Mouse (Mus musculus) brain, embryonic 18.5 days (tissue): ENCODE data around the gene Dag1.
"Not testable (repeated sequence)": the region's sequence is repeated elsewhere in the genome, so short reads cannot be mapped to it uniquely, and the experiment has no call there.

Source experiments
- DNase-seq: peaks from one replicate; pipeline ENCODE4 v3.0.0-alpha.2; 2012; ENCODE audit warnings: low read depth, low spot score

Dag1 gene

DNA sequence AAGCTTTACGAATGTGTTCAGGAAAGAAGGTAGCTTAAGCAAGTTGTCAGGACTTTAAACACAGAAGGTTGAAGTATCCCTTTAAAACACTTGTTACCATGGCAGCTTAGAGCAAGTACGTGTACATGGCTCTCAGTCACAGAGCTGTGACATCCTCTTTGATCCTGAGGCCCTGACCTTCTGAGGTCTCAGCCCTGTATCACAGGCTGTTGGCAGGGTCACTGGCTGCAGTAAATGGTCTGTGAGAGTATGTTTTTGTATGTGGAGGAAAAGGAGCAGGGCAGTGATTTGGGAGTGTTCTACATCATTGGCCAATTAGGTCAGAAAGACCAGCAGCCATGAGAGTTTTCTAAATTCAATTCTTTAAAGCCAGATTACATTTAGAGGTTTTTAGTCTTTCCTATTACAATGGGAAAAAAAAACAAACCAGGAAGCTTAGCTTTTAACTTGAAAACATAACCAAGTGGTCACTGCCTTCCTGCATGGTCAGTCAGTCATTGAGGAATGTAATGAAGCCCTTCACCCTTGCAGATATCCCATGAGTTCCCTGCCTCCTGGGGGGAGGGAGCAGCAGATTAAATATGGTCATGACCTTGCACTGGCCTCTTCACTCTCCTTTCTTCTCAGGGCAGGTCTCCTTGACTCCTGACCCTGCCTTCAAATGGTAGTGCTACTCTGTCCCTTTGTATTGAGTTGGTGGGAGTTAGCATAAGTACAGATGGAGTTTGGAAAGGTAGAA, 35.7 kb downstream of the Dag1 start:
- no peak for DNase-seq

DNA sequence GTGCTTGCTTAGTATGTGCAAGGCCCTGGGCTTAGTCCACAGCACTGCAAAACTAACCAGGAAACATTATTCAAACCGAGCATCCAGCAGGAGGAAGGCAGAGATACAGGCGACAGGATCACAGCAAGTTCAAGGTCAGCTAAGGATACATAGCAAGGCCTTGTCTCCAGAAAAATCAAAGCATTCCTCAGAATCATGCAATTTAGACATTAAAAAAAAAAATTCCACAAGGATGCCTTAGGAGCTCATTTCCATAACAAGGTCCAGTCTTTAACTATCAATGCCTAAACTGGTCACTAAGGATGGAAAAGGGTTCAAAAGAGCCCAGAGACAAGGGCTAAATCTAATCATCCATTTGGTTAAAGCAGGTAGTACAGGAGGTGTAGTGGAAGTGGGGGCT, 38.6 kb downstream of the Dag1 start:
- no peak for DNase-seq

DNA sequence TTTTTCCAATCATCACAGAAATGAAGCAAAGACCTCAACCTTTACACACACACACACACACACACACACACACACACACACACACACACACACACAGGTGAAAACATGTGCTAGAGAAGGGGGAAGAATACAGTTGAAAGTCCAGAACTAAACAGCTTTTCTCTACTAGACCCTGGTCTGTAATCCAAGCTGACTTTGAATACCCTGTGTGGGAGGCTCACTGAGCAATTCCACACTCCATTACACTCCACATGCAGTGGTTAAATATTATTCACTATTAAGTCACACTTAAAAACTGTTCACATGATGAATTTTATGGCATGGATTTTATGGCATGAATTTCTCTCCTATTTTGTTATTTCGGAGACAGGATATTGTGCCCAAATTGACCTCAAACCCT, 40.1 kb downstream of the Dag1 start:
- no peak for DNase-seq

DNA sequence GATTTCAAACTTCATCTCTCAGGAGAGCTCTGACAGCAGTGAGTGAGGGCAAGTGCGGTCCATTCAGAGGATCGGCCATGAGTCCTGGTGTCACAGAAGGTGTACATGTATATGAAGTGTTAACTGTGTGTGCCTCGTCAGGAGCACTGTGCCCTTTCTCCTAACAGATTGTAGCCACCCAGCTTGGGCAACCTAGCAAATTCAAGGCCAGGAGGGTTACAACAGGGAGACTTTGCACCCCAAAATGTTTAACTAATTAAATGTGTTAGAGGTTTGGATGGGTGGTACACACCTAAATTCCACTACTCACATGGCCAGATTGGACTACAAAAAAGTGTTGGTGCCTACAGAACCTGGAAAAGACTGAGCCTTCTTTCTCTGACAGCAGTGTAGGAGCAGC, 42.2 kb downstream of the Dag1 start:
- no peak for DNase-seq

DNA sequence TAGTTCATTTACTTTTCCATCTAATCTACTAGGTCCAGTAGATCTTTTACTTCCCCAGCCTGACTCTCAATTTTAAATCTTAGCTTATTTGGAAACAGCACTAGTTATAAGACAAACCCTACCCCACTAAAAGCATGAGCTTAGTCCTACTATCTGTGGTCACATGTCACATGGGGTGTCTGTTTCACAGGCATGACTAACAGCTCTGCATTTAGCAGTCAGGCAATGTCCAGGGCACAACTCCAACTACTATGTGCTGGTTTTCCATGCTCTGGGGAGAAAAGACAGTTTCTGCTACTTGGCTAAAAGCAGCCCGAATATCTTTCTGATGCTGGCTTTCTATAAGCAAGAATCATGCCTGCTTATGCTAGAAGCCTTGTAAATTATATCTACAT, 43.4 kb downstream of the Dag1 start:
- DNase-seq: no peak

DNA sequence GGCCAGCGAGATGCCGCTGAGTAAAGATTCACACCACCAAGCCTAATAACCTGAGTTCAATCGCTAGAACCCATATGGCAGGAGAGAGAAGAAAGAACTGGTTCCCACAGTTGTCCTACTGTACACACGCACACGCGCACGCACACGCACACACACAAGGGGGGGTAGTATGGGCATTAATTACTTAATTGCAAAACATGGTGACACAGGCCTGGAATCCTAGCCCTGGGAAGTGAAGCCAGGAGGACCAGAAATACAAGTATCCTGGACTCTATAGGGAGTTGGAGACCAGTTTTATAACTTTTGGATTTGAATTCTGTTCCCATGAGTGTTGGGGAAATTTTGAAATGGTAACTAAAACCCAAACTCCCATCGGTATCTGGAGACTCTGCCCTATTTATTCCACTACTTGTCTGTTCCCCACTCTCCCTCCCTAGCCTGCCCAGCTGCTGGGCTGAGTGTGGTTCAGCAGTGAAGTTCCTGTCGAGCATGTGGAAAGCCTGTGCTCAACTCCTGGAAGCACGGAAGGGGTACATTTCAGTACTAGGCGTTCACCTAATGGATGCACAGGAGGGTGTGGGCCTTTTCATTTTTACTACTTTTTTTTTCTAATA, 43.9 kb downstream of the Dag1 start:
- no peak for DNase-seq

DNA sequence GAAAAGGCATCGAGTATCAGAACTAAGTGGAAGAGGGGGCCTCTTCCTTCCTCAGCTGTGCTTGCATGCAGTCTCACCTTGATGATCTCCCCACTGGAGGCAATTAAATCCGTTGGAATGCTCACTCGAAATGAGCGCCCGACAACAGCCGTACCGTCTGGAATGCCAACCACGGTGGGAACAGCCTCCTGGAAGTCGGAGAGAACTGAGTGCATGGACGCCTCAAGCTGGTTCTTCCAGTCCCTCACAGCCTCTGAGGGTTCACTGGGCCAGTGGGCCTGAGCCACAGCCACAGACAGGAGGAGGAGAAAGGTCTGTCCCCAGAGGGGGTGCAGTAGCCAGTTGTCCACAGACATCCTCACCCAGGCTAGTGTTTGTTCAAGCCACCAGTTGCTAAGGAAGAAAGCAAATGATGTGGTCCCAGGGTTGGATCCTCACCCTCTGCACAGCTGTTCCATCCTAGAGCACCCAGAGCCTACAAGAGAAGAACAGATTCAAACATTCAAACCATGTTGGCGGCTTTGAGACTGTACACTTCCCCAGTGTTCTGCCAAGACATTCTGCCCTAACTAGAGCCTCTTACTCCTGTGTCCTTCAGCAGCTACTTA, 45.7 kb downstream of the Dag1 start:
- no peak for DNase-seq

DNA sequence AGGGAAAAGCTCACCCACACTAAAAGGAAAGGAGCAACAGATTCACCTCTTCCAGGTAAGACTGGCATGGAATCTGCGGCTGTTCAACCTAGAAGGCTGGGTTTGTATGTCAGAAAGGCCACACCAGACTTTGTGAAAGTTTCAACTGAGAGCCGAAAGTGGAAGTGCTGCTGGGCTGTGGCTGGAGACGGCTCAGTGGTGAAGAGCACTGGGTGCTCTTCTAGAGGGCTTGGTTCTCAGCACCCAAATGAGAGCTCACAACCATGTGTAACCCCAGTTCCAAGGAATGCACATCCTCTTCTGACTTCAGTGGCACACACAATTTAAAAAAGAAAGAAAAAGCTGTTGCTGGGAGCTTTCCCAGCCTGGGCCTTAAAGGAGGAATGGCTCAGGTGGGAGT, 46.4 kb downstream of the Dag1 start:
- no peak for DNase-seq

DNA sequence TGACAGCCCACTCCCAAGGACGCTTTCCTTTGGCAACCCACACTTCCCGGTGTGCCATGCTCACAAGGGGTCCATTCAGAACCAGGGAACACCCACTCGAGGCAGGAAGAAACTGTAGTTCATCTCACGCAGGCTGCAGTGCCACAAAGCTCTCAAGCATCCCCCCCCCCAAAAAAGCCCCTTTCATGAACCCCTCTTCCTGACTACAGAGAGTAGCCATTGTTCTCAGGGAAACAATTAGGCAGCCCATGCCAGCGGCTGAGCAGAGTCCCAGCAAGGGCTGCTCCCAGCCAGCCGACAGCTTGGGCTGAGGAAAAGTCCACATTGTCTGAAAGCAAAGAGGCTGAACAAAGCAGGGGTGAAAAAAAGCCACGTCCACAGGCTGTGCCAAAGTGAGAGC, 50.7 kb downstream of the Dag1 start:
- no peak for DNase-seq

DNA sequence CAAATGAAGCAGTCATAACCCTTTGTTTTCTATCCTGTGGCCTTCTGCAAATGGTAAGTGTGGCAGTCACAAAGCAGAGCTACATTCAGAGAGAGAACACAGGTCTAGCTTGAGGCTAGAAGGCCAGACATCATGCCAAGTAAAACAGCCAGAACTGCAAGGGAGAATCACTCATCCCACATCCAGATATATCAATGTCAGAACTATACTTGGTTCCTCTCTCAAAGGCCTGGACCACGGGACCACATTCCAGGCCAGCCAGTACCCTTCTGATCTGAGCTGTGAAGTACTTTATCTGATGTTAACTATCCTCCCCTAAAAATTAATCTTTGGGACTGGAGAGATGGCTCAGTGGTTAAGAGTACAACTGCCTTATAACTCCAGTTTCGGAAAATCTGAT, 51.3 kb downstream of the Dag1 start:
- no peak for DNase-seq

DNA sequence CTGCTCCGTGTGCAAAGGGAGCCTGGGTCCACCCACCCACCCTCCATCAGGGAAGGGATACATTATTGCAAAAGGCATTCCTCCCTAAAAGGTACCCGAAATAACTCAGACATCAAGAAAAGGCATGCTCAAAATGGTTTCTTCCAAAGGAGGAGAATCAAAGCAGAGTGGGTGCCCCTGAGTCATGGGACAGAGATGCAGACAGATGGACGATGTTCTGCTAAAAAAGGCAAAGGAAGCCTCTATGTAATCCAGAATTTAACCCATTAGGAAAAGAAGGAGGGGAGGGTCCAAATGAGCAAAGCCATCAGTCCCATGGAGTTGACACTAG, 58.2 kb downstream of the Dag1 start:
- no peak for DNase-seq

DNA sequence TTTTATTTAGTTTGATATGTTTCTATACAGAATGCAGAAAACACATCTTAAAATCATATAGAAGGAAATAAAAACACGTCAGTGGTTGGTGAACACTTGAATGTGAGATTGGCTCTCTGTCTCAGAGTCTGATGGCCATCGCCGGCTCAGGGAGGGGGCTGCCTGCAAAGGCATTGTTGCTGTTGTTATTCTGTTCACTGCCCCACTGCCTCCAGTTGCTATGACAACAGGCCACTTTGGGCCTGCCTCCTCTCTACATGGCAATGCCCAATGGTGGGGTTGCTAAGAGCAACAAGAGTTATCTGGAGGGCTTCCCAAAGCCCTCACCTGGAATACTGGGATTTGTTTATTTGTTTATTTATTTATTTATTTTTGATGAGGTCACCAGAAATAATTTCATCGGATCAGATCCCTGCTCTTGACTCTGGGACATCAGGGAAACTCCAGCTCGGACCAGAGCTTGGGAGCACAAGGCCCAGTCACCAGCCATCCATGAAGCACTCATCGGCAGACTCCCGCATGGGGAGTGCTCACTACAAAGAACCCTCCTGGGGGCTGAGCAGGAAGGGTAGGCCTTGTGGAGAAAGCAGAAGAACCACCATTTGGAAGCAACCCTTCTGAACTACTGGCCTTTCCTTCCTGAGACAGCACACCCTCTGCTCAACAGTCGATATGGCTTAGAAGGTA, 58.7 kb downstream of the Dag1 start:
- peak; percentile 16 for DNase-seq

DNA sequence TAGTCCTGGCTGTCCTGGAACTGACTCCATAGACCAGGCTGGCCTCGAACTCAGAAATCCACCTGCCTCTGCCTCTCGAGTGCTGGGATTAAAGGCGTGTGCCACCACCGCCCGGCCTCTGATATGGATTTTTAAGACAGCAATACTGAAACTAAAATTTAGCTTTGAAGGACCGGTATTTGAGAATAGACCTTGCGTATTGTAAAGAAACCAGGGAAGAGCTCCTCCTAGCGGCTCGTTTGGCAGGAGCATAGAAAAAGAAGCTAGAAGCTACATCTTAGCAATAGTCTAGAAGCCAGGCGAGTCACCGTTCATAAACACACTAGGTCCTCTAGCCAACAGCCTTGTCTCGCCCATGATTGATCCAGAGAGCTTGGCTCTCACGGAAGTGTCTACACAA, 60.7 kb downstream of the Dag1 start:
- DNase-seq: peak; percentile 36

DNA sequence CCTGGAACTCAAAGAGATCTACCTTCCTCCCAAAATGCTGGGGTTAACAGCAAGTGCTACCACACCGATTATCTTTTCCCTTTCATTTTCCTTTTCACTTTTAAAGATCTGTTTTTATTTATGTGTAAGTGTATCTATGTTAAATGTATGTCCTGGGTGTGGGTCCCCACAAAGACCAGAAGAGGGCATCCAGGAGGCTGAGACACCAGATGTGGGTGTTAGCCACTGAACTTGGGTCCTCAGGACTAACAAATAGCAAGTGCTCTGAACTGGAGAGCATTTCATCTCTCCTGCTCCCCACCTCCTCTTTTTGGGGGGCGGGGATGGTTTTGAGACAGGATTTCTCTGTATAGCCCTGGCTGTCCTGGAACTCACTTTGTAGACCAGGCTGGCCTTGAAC, 61.6 kb downstream of the Dag1 start:
- no peak for DNase-seq

DNA sequence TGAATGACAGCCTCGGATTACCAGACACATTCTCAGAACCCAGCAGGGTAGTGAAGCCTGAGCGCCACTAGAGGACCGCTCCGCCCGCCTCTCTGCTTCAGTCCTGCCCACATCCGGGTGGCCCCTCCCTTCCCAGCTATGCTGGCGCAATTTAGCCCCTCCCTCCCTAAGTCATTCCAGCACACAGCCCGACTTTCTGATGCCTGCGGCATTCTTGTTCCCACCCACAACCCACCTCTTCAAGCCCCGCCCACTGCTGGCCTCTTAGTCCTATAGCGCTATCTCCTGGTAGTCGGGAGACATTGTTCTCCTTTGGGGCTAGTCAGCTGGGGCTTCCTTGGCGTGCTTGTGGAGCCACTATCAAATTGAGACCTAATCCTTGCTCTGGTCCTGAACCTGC, 62.6 kb downstream of the Dag1 start:
- DNase-seq: peak; percentile 82

DNA sequence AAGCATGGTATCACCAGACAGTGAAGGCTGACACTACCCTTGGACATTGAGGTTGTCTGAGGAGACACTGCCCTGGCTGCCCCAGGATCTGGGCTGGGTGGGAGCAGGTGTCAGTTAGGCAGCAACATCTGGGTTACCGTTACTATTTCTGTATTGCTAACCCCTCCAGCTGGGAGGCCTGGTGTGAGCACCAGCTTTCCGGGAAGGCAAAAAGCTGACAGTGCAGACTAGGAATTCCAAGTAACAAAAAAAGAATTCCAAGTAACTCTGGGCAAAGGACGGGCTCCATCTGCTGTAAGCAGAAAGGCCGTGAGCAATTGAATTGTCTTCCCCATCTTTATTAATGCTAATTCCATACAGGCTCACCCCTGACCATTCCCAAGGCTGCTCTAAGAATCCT, 65.1 kb downstream of the Dag1 start:
- no peak for DNase-seq

DNA sequence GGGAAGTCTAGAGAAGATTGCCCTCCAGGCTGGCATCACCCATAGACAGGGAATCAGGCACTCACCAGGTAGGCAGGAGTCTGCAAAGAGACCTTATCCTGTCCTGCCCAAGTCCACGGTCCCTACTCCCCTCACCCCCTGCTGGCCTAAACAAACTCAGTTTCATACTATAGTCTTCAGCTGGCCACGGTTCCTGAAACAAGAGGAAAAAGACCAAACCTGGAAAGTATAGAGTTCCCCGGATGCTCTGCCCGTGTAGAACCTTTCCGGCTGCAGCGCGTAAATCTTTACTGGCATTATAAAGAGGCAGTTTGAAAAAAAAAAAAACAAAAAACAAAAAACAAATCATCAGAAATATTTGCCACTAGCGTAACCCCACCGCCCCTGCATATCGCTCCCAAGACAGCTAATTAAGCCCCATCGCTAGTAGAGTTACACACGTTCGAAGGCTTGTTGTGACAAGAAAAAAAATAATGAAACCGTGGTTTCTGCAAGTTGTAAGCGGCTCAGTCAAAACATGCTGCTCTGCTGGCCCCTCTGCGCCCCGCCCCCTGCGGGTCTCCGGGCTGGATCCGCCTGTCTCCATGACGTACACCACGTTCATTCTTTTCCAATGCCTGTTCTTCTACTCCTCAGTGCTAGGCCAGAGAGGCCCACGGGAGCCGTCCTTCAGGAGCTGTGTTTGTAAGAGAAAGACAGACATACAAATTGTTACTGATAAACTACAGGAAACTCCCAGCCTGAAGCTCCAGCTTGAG, 66.7 kb downstream of the Dag1 start:
- no peak for DNase-seq

DNA sequence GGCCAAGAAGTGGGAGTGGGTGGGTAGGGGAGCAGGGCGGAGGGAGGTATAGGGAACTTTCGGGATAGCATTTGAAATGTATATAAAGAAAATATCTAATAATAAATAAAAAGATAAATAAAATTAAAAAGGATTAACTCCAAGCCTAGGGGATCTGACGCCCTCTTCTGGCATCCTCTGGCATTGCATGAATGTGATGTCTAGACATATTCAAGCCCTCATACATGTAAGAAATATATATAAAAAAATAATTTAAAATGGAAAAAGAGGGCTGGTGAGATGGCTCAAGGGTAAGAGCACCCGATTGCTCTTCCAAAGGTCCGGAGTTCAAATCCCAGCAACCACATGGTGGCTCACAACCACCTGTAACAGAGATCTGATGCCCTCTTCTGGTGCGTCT, 67.5 kb downstream of the Dag1 start:
- DNase-seq: not testable (repeated sequence)

DNA sequence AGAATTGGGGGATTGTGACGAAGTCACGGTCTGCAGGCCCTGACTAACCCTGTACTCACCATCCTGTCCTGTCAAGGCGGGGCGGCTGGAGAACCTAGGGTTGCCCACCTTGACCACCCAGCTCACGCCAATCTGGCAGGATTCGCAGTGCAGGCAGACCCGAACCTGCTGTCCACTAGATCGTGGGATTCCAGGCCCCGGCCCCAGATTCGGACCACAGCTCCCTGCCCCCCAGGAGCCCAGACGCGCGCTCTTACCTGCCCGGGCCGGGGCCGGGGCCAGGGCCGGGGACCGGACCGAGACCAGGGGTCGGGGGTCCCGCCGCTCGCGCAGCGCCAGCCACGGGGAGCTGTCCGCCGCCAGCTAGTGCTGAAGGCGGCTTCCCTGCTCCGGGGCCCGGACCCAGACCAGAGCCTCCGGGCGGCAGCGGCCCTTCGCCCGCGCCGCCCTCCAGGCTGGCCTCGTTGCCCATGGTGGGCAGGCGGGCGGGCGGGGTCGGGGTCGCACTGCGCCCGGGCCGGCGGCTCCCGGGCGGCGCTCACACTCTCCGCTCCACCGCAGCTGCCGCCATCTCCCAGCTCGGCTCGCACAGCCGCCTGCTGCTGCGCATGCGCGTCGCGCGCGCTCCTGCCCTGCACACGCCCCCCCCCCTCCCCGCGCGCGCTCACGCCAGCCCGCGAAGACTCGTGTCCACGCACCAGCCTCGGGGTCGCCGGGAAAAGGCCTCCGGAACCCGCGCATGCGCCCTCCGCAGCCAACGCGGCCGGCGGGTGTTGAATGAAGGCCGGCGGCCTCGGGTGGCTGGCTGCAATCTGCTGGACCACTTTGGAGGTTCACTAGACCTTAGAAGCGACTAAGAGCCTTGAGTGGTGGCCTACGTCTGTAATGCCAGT, 73.7 kb downstream of the Dag1 start, which contains the start of gene Bsn:
Gene Bsn (minus strand): TSS at position 598 of the 893 bp plus-strand sequence.
- DNase-seq: peak; percentile 57

DNA sequence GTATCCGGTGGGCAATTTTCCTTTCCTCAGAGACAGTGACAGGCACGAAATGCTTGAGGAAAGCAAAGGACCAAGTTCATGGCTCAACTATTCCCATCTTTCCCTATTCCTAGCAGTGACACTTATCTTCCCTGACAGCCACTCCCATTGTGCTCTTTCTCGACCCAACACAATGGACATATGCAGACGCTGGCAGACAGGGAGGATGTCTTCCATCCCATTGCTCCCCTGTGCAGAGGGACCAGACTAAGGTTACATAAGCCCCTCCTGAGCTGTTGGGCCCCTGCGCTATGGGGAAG, 74.3 kb downstream of the Dag1 start:
- no peak for DNase-seq

DNA sequence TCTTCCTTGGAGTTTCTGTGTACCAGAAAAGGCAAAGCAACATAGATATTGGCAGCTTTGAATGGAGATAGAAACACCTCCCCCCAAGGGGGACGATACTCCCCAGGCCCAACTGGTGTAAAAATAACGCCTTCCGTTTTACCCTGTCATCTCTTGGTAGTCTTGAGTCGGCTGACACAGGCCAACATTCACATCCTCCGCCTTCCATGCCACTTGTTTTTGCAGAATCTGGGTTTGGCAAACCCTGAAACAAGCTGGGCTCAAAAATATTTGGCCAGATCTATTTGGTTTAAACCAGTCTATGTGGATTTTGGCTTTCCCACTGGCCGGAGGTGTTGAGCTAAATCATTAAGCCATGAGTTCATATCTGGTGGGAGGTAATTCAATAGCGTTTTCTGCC, 74.7 kb downstream of the Dag1 start:
- DNase-seq: no peak
